Mouse (Mus musculus) small intestine, adult 2 months (tissue): ENCODE results near the gene Nol10. TPM values are rescaled to one million over a fixed set of nuclear protein-coding genes. Genes with fewer than 3 reads are reported as not detected.

ENCODE experiments used
- H3K27ac ChIP-seq: fragments of 200-500 bp; 2 replicates; pipeline ENCODE4 v1.5.1; 2012; ENCODE audit warnings: low read depth, low read length, control low read depth, inconsistent platforms; ENCODE audit not compliant: insufficient read depth
- H3K27me3 ChIP-seq: fragments of 200-500 bp; 2 replicates; pipeline ENCODE4 v1.6.1; 2012; ENCODE audit warnings: mild to moderate bottlenecking, moderate library complexity, low read length, inconsistent platforms; ENCODE audit not compliant: control insufficient read depth, insufficient read depth
- H3K36me3 ChIP-seq: fragments of 200-500 bp; 2 replicates; pipeline ENCODE4 v1.6.1; 2012; ENCODE audit warnings: mild to moderate bottlenecking, low read length, control low read depth, inconsistent platforms; ENCODE audit not compliant: control insufficient read depth, insufficient read depth
- H3K4me1 ChIP-seq: fragments of 200-500 bp; 2 replicates; pipeline ENCODE4 v1.6.1; 2012; ENCODE audit warnings: low read length, inconsistent platforms, mixed read lengths; ENCODE audit not compliant: control insufficient read depth, insufficient read depth, insufficient read length
- H3K4me3 ChIP-seq: fragments of 200-500 bp; 2 replicates; pipeline ENCODE4 v1.5.1; 2012; ENCODE audit warnings: low read depth, mild to moderate bottlenecking, control low read depth, inconsistent platforms, low read length, moderate library complexity
- CTCF ChIP-seq: fragments of 200-500 bp; IDR thresholded peaks from 2 replicates; pipeline ENCODE4 v1.5.1; 2012; ENCODE audit warnings: low read depth, mild to moderate bottlenecking, control low read depth, inconsistent platforms, low read length, moderate library complexity, mixed read lengths; ENCODE audit not compliant: insufficient replicate concordance, insufficient read length; ENCODE audit errors: extremely low read depth
- POLR2A ChIP-seq: fragments of 200-500 bp; IDR thresholded peaks from 2 replicates; pipeline ENCODE4 v1.6.1; 2012; ENCODE audit warnings: low read depth, mild to moderate bottlenecking, control low read depth, inconsistent platforms, low read length, moderate library complexity
- WGBS: fragments of 180-500 bp; shearing (Covaris S2); methylation state at CpG from one replicate; pipeline ENCODE4 v1.1.7; 2018; 5-methylcytosine and 5-hydroxymethylcytosine counted together
- polyA plus RNA-seq: library from polyadenylated mRNA; depleted of rRNA; stranded (reverse); fragments of >200 nt; gene quantifications from 2 replicates; pipeline ENCODE4 v1.2.3, GENCODE M21; 2012

Nol10 gene
- polyA plus RNA-seq, 1 experiment: 1.3 TPM

GRCm38 (mm10) chr12:17408312-17408711 is 60.1 kb downstream of the Nol10 start:
- TF ChIP-seq CTCF: no peak
- no peak for TF ChIP-seq POLR2A
- no peaks in the 10 kb centered on the region for H3K4me1 ChIP-seq

DNA sequence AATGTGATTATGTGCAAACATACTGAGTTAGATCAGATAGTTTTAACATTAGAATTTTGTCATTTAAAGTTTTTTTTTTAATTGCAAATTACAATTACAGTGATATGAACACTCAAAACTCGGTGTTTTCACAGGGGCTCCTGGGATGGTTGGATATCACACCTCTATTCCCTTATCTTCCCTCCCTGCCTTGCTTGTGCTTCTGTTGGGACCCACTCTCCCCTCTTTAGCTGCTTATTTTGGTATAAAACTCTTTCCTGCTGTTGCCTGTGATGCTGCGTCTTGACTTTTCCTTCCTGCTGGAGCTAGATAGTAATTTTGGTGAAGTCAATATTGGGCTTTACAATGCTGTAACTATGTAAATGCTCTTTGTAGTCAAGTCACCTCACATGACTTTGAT is 63.0 kb downstream of the Nol10 start:
- TF ChIP-seq CTCF (no peak), POLR2A (no peak)
- Histone ChIP-seq H3K4me3 (no peak overlapping the region), H3K27ac (no peak overlapping the region), H3K4me1 (no peaks in the 10 kb centered on the region), H3K27me3 (no peaks in the 10 kb centered on the region), H3K36me3 (peaks cover 20% of the 10 kb centered on the region)
- WGBS: 86% methylated on average over 2 of the region's 2 CpGs

More at GRCm38 (mm10) chr12:17408312-17408711, 60.1 kb downstream of the Nol10 start:
- Histone ChIP-seq H3K36me3 (peaks cover 28% of the 10 kb centered on the region), H3K27me3 (no peaks in the 10 kb centered on the region), H3K4me3 (no peak overlapping the region), H3K27ac (no peak overlapping the region)
- WGBS: 94% methylated on average over 7 of the region's 7 CpGs

DNA sequence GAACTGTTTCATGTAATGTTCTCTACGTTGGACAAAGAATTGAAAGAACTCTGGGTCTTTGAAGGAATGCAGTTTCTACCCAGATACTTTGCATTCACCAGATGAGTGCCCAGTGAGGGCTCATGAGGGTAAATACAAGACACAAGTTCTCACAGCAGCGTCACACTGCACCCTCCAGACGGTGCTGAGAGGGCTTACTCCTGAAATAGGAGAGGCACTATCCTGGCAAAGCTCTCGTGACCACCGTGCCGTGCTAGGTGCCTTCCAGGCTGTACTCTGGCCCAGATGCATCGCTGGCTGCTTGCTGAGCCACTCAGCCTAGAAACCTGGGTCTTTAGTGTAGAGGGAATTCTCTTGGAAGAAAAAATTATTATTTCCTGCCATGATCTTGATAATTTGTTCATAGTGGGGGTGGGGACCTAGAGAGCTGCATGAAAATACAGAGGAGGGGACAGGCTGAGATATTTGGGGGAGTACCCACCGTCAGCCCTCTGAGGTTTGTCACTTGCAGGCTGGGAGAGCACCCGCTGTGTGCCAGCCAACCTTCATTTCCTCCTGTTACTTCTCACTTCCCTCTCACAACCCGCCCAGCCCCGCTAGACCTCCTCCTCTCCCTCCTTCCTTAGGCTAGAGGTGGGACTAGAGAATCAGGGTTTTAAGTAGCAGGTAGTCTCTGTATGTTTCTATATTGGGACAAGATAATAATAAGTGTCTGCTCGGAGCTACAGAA is 63.7 kb downstream of the Nol10 start:
- Histone ChIP-seq H3K4me1 (no peaks in the 10 kb centered on the region), H3K27me3 (no peaks in the 10 kb centered on the region), H3K4me3 (no peak overlapping the region), H3K36me3 (peaks cover 24% of the 10 kb centered on the region), H3K27ac (no peak overlapping the region)
- 79% methylated on average over 12 of the region's 12 CpGs for WGBS
- no peak for TF ChIP-seq CTCF
- no peak for TF ChIP-seq POLR2A

GRCm38 (mm10) chr12:17414734-17415133 is 66.5 kb downstream of the Nol10 start:
- no peak overlapping the region for H3K27ac ChIP-seq
- H3K4me1 ChIP-seq: no peaks in the 10 kb centered on the region
- TF ChIP-seq POLR2A (no peak), CTCF (no peak)
- no peaks in the 10 kb centered on the region for H3K27me3 ChIP-seq
- H3K4me3 ChIP-seq: no peak overlapping the region
- H3K36me3 ChIP-seq: peaks cover 26% of the 10 kb centered on the region
- WGBS: 87% methylated on average over 7 of the region's 7 CpGs

GRCm38 (mm10) chr12:17420168-17420810 is 72.0 kb downstream of the Nol10 start:
- 37% methylated on average over 3 of the region's 3 CpGs for WGBS

GRCm38 (mm10) chr12:17425254-17426169 is 77.3 kb downstream of the Nol10 start:
- Histone ChIP-seq H3K4me3 (no peak overlapping the region), H3K4me1 (no peaks in the 10 kb centered on the region), H3K27me3 (no peaks in the 10 kb centered on the region), H3K36me3 (peaks cover 19% of the 10 kb centered on the region; the same call in 1 of the 2 replicates), H3K27ac (no peak overlapping the region)
- no peak for TF ChIP-seq CTCF
- no peak for TF ChIP-seq POLR2A
- 75% methylated on average over 11 of the region's 11 CpGs for whole genome bisulfite sequencing

More at GRCm38 (mm10) chr12:17420168-17420810, 72.0 kb downstream of the Nol10 start:
- H3K27me3 ChIP-seq: no peaks in the 10 kb centered on the region
- TF ChIP-seq POLR2A (no peak), CTCF (no peak)
- H3K4me3 ChIP-seq: no peak overlapping the region
- no peak overlapping the region for H3K27ac ChIP-seq
- H3K36me3 ChIP-seq: peaks cover 32% of the 10 kb centered on the region
- H3K4me1 ChIP-seq: no peaks in the 10 kb centered on the region
